Mouse (Mus musculus): Measurements from ENCODE around the gene Abr.

Abr gene

GRCm38 (mm10) chr11:76622152-76622565, at the start of gene Abr:
Abr (minus strand) TSS chr11:76622314.
- peak; percentile 83 for DNase-seq

GRCm38 (mm10) chr11:76667807-76668206, 45.7 kb upstream of the Abr start:
- no peak for DNase-seq

- DNase-seq: peak; percentile 48
These were observed 44.0 kb upstream of the Abr start for GRCm38 (mm10) chr11:76666002-76666649.

GRCm38 (mm10) chr11:76661790-76662468, 39.8 kb upstream of the Abr start:
- no peak for DNase-seq

GRCm38 (mm10) chr11:76659138-76659930, 37.2 kb upstream of the Abr start:
- peak; percentile 67 for DNase-seq

- DNase-seq: no peak
These were observed 35.4 kb upstream of the Abr start for GRCm38 (mm10) chr11:76657450-76657970.

- peak; percentile 77 for DNase-seq
These were observed 33.0 kb upstream of the Abr start for GRCm38 (mm10) chr11:76655106-76655505.

- no peak for DNase-seq
These were observed 30.8 kb upstream of the Abr start for GRCm38 (mm10) chr11:76652838-76653334.

GRCm38 (mm10) chr11:76650862-76651560, 28.9 kb upstream of the Abr start:
- no peak for DNase-seq

GRCm38 (mm10) chr11:76647500-76647899, 25.4 kb upstream of the Abr start:
- DNase-seq: peak; percentile 81

GRCm38 (mm10) chr11:76647062-76647461, 24.9 kb upstream of the Abr start:
- DNase-seq: no peak

- peak; percentile 92 for DNase-seq
These were observed 23.8 kb upstream of the Abr start for GRCm38 (mm10) chr11:76645955-76646354.

GRCm38 (mm10) chr11:76645036-76645435, 22.9 kb upstream of the Abr start:
- no peak for DNase-seq

- DNase-seq: no peak
These were observed 22.1 kb upstream of the Abr start for GRCm38 (mm10) chr11:76644257-76644656.

GRCm38 (mm10) chr11:76640231-76640630, 18.1 kb upstream of the Abr start:
- DNase-seq: no peak

GRCm38 (mm10) chr11:76639269-76639985, 17.3 kb upstream of the Abr start:
- DNase-seq: no peak

- DNase-seq: no peak
These were observed 8.4 kb upstream of the Abr start for GRCm38 (mm10) chr11:76630487-76630886.

- DNase-seq: no peak
These were observed 7.9 kb upstream of the Abr start for GRCm38 (mm10) chr11:76630023-76630422.

- DNase-seq: no peak
These were observed 6.5 kb upstream of the Abr start for GRCm38 (mm10) chr11:76628613-76629012.

GRCm38 (mm10) chr11:76624881-76625280, 2.8 kb upstream of the Abr start:
- no peak for DNase-seq

GRCm38 (mm10) chr11:76624071-76624470, 2.0 kb upstream of the Abr start:
- no peak for DNase-seq

Data from embryo, embryonic 11 days (tissue).